Mouse (Mus musculus) spleen, adult 2 months (tissue): ENCODE results near the gene Hivep3.

Source experiments
- CTCF ChIP-seq: fragments of 200-500 bp; IDR thresholded peaks from 2 replicates; pipeline ENCODE4 v1.5.1; 2011; ENCODE audit warnings: mild to moderate bottlenecking, inconsistent platforms; ENCODE audit not compliant: insufficient read depth, insufficient read length, insufficient replicate concordance; ENCODE audit errors: extremely low read depth
- POLR2A ChIP-seq: fragments of 200-500 bp; IDR thresholded peaks from 2 replicates; pipeline ENCODE4 v1.6.1; 2011; ENCODE audit warnings: low read depth, low read length, inconsistent platforms

GRCm38 (mm10) chr4:120049857-120050256 lies 316.3 kb downstream of the Hivep3 start:
- TF ChIP-seq POLR2A = no peak
- no peak for TF ChIP-seq CTCF
